Mouse (Mus musculus) mature B cell (primary cell): ENCODE results near the gene Snx15.

Experiments used
- in situ Hi-C: fragments of 300-500 bp; cut with MboI; formaldehyde crosslinking; loops from 2 replicates; pipeline ENCODE4 v1.14.3; 2019

Gene Snx15

GRCm38 (mm10) chr19:6071261-6071660, 56.8 kb downstream of the Snx15 start:
- in situ Hi-C loops = no loop called here

DNA sequence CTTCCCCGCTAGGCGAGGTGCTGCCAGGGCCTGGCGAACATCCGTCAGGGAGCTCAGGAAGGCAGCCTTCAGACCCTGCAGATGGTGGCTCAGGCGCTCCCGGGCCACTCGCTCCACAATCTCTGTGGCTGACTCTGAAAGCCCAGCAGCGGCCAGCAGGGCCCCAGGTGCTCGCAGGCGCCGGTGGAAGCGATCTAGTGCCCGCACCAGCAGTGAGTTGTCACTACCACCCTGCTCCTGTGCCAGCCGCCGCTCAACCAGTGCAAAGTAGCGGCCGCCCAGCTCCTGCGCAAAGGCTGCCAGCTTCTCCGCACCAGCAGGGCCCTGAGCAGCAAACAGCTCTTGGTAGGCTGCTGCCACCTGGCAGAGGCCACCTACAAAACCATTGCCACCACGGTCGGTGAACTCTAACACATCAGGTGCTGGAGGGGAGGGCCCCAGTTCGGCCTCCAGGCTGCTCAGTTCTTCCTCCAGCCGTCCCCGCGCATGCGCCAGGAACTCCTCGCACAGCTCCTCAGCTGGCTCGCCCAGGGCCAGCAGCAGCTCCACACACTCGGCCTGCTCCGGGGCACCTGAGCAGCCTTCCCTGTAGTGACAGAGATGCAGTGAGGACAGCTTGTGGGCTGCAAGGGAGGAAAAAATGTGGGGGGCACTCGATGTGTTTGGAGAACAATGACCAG, 57.4 kb downstream of the Snx15 start:
- in situ Hi-C loops = no loop called here

DNA sequence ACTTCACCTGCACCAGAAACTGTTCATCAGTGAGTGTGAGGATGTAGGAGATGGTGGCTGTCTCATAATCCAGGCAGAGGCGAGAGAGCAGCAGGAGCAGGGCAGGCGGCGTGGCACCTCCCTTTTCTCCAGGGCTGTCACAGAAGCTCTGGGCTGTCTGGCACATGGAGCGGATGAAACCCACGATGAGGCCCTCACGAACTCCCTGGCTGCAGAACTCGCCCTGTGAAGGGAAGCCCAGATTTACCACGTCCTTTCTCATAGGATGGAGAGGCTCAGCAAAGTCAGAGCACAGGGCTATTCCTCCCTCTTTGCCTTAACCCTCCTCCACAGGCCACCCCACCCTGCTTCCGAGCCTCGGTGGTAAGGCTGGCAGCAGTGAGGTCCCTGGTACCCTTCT, 58.3 kb downstream of the Snx15 start:
- in situ Hi-C loops = no loop called here
